ENCODE assay signal across 8 mouse cellular contexts in the genomic region with DNA sequence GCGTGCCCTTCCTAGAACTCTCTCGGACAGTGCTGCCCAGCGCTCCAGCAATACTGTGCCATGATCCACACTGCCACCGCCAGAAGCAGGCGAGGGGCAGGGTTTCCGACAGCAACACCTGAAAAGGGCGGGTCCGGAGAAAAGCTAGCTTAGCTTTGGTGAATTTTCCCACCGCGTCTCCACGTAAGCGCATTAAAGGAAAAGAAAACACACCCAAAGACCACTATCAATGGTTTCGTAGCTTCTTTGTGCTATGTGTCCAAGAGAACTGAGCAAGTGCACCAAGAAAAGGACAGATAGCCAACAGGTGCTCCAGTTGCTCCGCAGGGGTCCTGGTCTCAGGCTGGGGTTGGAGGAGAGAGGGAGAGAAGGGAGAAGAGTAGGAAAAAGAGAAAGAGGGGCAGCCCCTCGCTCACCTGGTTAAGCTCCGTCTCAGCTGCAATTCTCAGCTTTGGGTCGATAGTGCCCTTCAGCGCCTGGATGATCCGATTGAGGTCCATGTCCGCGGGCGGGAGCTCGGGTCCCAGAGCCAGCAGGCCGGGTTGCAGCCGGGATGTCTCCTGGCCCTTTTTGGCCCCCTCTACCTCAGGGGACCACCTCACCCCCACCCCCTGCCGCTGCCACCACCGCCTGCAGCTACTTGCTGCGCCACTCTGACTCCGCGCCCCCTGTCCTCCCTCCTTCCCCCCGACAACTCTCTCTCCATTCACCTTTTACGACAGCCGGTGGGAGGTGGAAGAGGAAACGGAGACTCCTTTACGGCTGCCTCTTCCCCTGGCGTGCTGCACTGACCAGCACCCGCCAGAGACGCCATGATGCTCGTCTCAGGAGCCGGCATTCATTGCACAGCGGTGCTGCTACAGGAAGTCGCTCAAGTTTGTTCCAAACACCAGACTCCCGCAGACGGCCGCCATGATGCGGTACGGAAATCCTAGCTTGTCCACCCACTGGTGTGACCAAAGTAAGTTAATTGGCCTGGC. TPM values are rescaled to one million over a fixed set of nuclear protein-coding genes. Genes with fewer than 3 reads are reported as not detected.
DNase-seq lines count a peak whose midpoint lies in the region; ATAC-seq and TF ChIP-seq lines count a peak whose summit lies in the region.

A gene (minus strand): TSS at position 720 of the 980 bp plus-strand sequence.

- H3K36me3 ChIP-seq in hindbrain, embryonic 13.5 days: no peaks in the 10 kb centered on the region

- no peak for TF ChIP-seq CTCF in Patski (IDR thresholded peaks at IDR 0.05)

- ATAC-seq in Patski: peak; percentile 100
- peak; percentile 98 for ATAC-seq in hindbrain, embryonic 13.5 days (ENCODE audit: low FRiP score)

- in situ Hi-C loops in Patski (cut with MboI; ENCODE audit: low pct_unique_long_range_greater_than_20kb): no loop called here

- H3K4me1 ChIP-seq in hindbrain, embryonic 13.5 days (replicated peaks): peaks cover 26% of the 10 kb centered on the region

- no peaks in the 10 kb centered on the region for H3K27me3 ChIP-seq in Patski
- no peaks in the 10 kb centered on the region for H3K27me3 ChIP-seq in hindbrain, embryonic 13.5 days

- CTCF ChIA-PET in Patski (lab: Charles Lee): interaction anchor here (1.4 to 1.5 kb wide), 2 partner anchors 20 to 27 kb away, joined by 3 read pairs; no protein-coding TSS in a partner anchor

- POLR2A ChIA-PET in Patski (lab: Charles Lee): interaction anchor here (0.7 kb wide), 1 partner anchor 12 kb away, joined by 5 read pairs; no protein-coding TSS in a partner anchor

- H3K4me3 ChIP-seq in hindbrain, embryonic 13.5 days: peak within 1 kb of the TSS; percentile 75

- DNase-seq in Patski (ENCODE audit: low read depth, low spot score): peak; percentile 63
- peak; percentile 92 to 93 for DNase-seq in cerebellum, postnatal 14 days
- peak; percentile 86 to 95 for DNase-seq in frontal cortex, postnatal 14 days (ENCODE audit: low spot score in 2 of 2)
- DNase-seq in layer of hippocampus, postnatal 25 days (ENCODE audit: extremely low spot score in 1 of 2, low spot score in 1 of 2): peak; percentile 77 to 78
- peak; percentile 95 for DNase-seq in lung, postnatal 25 days (ENCODE audit: low spot score)
- DNase-seq in retina, embryonic 14.5 days (ENCODE audit: low spot score): peak; percentile 95
- peak; percentile 85 for DNase-seq in thymus, postnatal 4 days

- H3K27ac ChIP-seq in hindbrain, embryonic 13.5 days: peak within 1 kb of the TSS; percentile 62; the same call in 1 of the 2 replicates

- under 1% methylated on average over 47 of the region's 47 CpGs for WGBS in hindbrain, embryonic 13.5 days

- peak within 1 kb of the TSS; percentile 75 for H3K9ac ChIP-seq in hindbrain, embryonic 13.5 days

- no peaks in the 10 kb centered on the region for H3K9me3 ChIP-seq in hindbrain, embryonic 13.5 days

- peak within 1 kb of the TSS; percentile 90 for H3K4me2 ChIP-seq in hindbrain, embryonic 13.5 days

RNA-seq across cellular contexts. Expression of the gene that starts here (rescaled TPM):
- polyA plus RNA-seq in Patski (2021): 51.6 TPM
- 17.8 and 19.7 TPM in 2 replicates for polyA plus RNA-seq in hindbrain, embryonic 13.5 days (2015; fragmentation: Nextera tagmentation; extraction: Ambion mirVana)
- 10 to 100 TPM; 43.7 to 44.0 TPM for total RNA-seq in layer of hippocampus, postnatal 25 days (2021)

Comparison
In these comparisons a context has a peak if more than half of its experiments do, and no peak if none do; other contexts are left out.
1. Peak in every context shown above with its lines: DNase-seq, ATAC-seq, H3K4me3 ChIP-seq and H3K27ac ChIP-seq.